Mouse (Mus musculus): ENCODE results near the gene Pkp3. TPM values are rescaled to one million over a fixed set of nuclear protein-coding genes. Genes with fewer than 3 reads are reported as not detected.

Gene Pkp3
- polyA plus RNA-seq, 1 experiment from 2014 or later = not detected

GRCm38 (mm10) chr7:141064175-141064574 lies 13.8 kb upstream of the Pkp3 start:
- Histone ChIP-seq H3K27me3 (replicated peaks; ENCODE audit: control insufficient read depth, insufficient read depth, low read length) (no peaks in the 10 kb centered on the region), H3K4me3 (replicated peaks; ENCODE audit: low read length) (no peak overlapping the region), H3K4me1 (replicated peaks; ENCODE audit: control insufficient read depth, insufficient read depth, low read length) (peaks cover 25% of the 10 kb centered on the region), H3K9me3 (ENCODE audit: control insufficient read depth, low read length) (no peaks in the 10 kb centered on the region), H3K4me2 (ENCODE audit: low read length) (no peak overlapping the region), H3K36me3 (ENCODE audit: control insufficient read depth, insufficient read depth) (peaks cover 39% of the 10 kb centered on the region), H3K9ac (replicated peaks; ENCODE audit: low read depth, low read length) (no peak overlapping the region), H3K27ac (ENCODE audit: low read length) (no peak overlapping the region)
- WGBS = 87% methylated on average over 7 of the region's 7 CpGs
- no peak for ATAC-seq

DNA sequence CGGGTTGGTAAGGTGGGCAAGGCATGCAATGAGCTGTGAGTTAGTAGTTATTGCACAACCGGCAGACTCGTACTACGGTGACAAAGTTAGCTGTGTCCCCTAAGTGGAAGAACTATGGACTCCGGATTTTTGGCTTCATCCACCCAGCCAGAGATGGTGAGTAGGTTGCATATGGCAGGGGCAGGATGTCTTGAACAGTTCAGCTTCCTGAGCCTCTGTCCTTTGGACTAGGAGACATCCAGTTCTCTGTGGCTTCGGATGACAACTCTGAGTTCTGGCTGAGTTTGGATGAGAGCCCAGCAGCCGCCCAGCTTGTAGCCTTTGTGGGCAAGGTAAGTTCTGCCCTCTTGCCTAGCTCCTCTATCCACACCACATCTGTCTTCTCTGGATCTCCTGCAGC lies 13.4 kb upstream of the Pkp3 start:
- Histone ChIP-seq H3K36me3 (ENCODE audit: control insufficient read depth, insufficient read depth) (peaks cover 39% of the 10 kb centered on the region), H3K27ac (ENCODE audit: low read length) (no peak overlapping the region), H3K9me3 (ENCODE audit: control insufficient read depth, low read length) (no peaks in the 10 kb centered on the region), H3K9ac (replicated peaks; ENCODE audit: low read depth, low read length) (no peak overlapping the region), H3K27me3 (replicated peaks; ENCODE audit: control insufficient read depth, insufficient read depth, low read length) (no peaks in the 10 kb centered on the region), H3K4me3 (replicated peaks; ENCODE audit: low read length) (no peak overlapping the region), H3K4me2 (ENCODE audit: low read length) (no peak overlapping the region), H3K4me1 (replicated peaks; ENCODE audit: control insufficient read depth, insufficient read depth, low read length) (peaks cover 25% of the 10 kb centered on the region)
- 94% methylated on average over 7 of the region's 7 CpGs for WGBS
- ATAC-seq = no peak

DNA sequence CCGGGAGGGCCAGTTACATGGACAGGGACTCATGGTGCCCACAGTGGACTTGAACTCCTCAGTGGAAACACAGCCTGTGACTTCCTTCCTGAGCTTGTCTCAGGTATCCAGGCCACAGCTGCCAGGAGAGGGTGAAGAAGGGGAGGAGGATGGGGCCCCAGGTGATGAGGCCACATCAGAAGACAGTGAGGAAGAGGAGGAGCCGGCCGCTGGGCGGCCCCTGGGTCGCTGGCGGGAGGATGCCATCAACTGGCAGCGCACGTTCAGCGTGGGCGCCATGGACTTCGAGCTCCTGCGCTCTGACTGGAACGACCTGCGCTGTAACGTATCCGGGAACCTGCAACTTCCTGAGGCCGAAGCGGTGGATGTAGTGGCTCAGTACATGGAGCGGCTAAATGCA lies 9.7 kb upstream of the Pkp3 start:
- no peak for ATAC-seq
- Histone ChIP-seq H3K4me3 (replicated peaks; ENCODE audit: low read length) (no peak overlapping the region), H3K27me3 (replicated peaks; ENCODE audit: control insufficient read depth, insufficient read depth, low read length) (peaks cover 7% of the 10 kb centered on the region; the same call in 1 of the 2 replicates), H3K27ac (ENCODE audit: low read length) (no peak overlapping the region), H3K4me2 (ENCODE audit: low read length) (no peak overlapping the region), H3K9ac (replicated peaks; ENCODE audit: low read depth, low read length) (no peak overlapping the region), H3K4me1 (replicated peaks; ENCODE audit: control insufficient read depth, insufficient read depth, low read length) (peaks cover 15% of the 10 kb centered on the region), H3K36me3 (ENCODE audit: control insufficient read depth, insufficient read depth) (peaks cover 39% of the 10 kb centered on the region), H3K9me3 (ENCODE audit: control insufficient read depth, low read length) (no peaks in the 10 kb centered on the region)
- WGBS = 85% methylated on average over 19 of the region's 19 CpGs

GRCm38 (mm10) chr7:141070058-141070862 lies 7.8 kb upstream of the Pkp3 start:
- peaks cover 14% of the 10 kb centered on the region for H3K4me1 ChIP-seq (replicated peaks; ENCODE audit: control insufficient read depth, insufficient read depth, low read length)
- H3K27ac ChIP-seq (ENCODE audit: low read length) = peak overlapping the region; percentile 81
- under 1% methylated on average over 51 of the region's 51 CpGs for whole genome bisulfite sequencing
- H3K9ac ChIP-seq (replicated peaks; ENCODE audit: low read depth, low read length) = peak overlapping the region; percentile 67
- H3K27me3 ChIP-seq (replicated peaks; ENCODE audit: control insufficient read depth, insufficient read depth, low read length) = peaks cover 7% of the 10 kb centered on the region; the same call in 1 of the 2 replicates
- ATAC-seq = peak; percentile 58
- H3K9me3 ChIP-seq (ENCODE audit: control insufficient read depth, low read length) = no peaks in the 10 kb centered on the region
- H3K4me3 ChIP-seq (replicated peaks; ENCODE audit: low read length) = peak overlapping the region; percentile 40
- H3K36me3 ChIP-seq (ENCODE audit: control insufficient read depth, insufficient read depth) = peaks cover 30% of the 10 kb centered on the region
- H3K4me2 ChIP-seq (ENCODE audit: low read length) = peak overlapping the region; percentile 86

DNA sequence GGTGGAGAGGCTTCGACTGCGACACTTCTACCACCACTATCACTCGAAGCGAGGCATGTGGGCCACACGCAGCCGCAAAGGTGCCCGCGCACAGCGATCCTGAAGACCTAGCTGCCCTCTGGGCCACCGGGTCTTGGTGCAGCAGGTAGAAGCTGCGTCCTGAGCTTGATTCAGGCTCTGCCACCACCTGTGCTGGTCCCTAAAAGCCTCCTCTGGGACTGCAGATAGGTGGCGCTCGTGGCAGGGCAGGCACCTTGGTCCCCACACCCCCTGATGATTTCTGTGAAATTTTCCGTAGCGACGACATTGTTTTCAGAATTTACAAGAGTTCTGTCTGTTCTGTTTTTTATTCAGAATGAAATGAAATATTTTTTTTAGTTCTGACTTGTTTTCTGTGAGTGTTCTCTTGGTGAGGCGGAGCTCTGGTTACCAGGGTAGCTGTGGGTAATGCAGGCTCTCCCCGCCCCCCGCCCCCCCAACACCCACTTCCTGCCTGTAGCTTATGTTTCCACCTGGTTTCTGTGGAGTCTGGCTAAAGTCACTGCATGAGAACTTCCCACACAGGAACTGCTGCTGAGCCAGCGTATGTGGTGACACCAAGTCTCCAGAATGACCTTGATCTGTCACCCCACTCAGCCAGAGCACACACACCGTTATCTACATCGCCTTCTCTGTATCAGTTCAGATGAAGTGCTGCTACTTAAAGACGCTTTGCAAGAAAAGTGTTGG lies 5.8 kb upstream of the Pkp3 start:
- H3K9me3 ChIP-seq (ENCODE audit: control insufficient read depth, low read length) = no peaks in the 10 kb centered on the region
- no peak overlapping the region for H3K9ac ChIP-seq (replicated peaks; ENCODE audit: low read depth, low read length)
- no peak for ATAC-seq
- no peak overlapping the region for H3K27ac ChIP-seq (ENCODE audit: low read length)
- peaks cover 14% of the 10 kb centered on the region for H3K4me1 ChIP-seq (replicated peaks; ENCODE audit: control insufficient read depth, insufficient read depth, low read length)
- H3K27me3 ChIP-seq (replicated peaks; ENCODE audit: control insufficient read depth, insufficient read depth, low read length) = peaks cover 7% of the 10 kb centered on the region; the same call in 1 of the 2 replicates
- 50% methylated on average over 23 of the region's 23 CpGs for WGBS
- no peak overlapping the region for H3K4me3 ChIP-seq (replicated peaks; ENCODE audit: low read length)
- H3K4me2 ChIP-seq (ENCODE audit: low read length) = no peak overlapping the region
- H3K36me3 ChIP-seq (ENCODE audit: control insufficient read depth, insufficient read depth) = peaks cover 15% of the 10 kb centered on the region

DNA sequence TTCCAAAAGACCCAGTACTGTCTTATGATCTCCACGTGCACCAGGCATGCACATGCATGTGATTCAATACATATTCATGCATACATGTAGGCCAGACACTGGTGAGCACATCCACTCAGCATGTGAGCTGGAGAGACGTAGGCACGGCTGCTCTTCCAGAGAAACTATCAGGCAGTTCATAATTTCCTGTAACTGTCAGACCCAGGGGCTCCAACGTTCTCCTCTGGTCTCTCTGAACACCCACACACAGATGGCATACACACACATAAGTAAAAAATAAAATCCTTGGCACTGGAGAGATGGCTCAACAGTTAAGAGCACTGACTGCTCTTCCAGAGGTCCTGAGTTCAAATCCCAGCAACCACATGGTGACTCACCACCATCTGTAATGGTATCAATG lies 4.2 kb upstream of the Pkp3 start:
- Histone ChIP-seq H3K4me2 (ENCODE audit: low read length) (no peak overlapping the region), H3K36me3 (ENCODE audit: control insufficient read depth, insufficient read depth) (no peaks in the 10 kb centered on the region), H3K27me3 (replicated peaks; ENCODE audit: control insufficient read depth, insufficient read depth, low read length) (peaks cover 7% of the 10 kb centered on the region; the same call in 1 of the 2 replicates), H3K27ac (ENCODE audit: low read length) (no peak overlapping the region), H3K4me3 (replicated peaks; ENCODE audit: low read length) (no peak overlapping the region), H3K9me3 (ENCODE audit: control insufficient read depth, low read length) (no peaks in the 10 kb centered on the region), H3K4me1 (replicated peaks; ENCODE audit: control insufficient read depth, insufficient read depth, low read length) (peaks cover 14% of the 10 kb centered on the region), H3K9ac (replicated peaks; ENCODE audit: low read depth, low read length) (no peak overlapping the region)
- no peak for ATAC-seq
- WGBS = 83% methylated on average over 4 of the region's 4 CpGs

GRCm38 (mm10) chr7:141078876-141079275 lies 858 bp downstream of the Pkp3 start:
- H3K9me3 ChIP-seq (ENCODE audit: control insufficient read depth, low read length) = no peaks in the 10 kb centered on the region
- 90% methylated on average over 4 of the region's 4 CpGs for WGBS
- H3K36me3 ChIP-seq (ENCODE audit: control insufficient read depth, insufficient read depth) = no peaks in the 10 kb centered on the region
- no peak overlapping the region for H3K4me2 ChIP-seq (ENCODE audit: low read length)
- ATAC-seq = no peak
- no peak overlapping the region for H3K27ac ChIP-seq (ENCODE audit: low read length)
- no peak overlapping the region for H3K9ac ChIP-seq (replicated peaks; ENCODE audit: low read depth, low read length)
- H3K27me3 ChIP-seq (replicated peaks; ENCODE audit: control insufficient read depth, insufficient read depth, low read length) = no peaks in the 10 kb centered on the region
- H3K4me3 ChIP-seq (replicated peaks; ENCODE audit: low read length) = no peak overlapping the region
- H3K4me1 ChIP-seq (replicated peaks; ENCODE audit: control insufficient read depth, insufficient read depth, low read length) = no peaks in the 10 kb centered on the region

DNA sequence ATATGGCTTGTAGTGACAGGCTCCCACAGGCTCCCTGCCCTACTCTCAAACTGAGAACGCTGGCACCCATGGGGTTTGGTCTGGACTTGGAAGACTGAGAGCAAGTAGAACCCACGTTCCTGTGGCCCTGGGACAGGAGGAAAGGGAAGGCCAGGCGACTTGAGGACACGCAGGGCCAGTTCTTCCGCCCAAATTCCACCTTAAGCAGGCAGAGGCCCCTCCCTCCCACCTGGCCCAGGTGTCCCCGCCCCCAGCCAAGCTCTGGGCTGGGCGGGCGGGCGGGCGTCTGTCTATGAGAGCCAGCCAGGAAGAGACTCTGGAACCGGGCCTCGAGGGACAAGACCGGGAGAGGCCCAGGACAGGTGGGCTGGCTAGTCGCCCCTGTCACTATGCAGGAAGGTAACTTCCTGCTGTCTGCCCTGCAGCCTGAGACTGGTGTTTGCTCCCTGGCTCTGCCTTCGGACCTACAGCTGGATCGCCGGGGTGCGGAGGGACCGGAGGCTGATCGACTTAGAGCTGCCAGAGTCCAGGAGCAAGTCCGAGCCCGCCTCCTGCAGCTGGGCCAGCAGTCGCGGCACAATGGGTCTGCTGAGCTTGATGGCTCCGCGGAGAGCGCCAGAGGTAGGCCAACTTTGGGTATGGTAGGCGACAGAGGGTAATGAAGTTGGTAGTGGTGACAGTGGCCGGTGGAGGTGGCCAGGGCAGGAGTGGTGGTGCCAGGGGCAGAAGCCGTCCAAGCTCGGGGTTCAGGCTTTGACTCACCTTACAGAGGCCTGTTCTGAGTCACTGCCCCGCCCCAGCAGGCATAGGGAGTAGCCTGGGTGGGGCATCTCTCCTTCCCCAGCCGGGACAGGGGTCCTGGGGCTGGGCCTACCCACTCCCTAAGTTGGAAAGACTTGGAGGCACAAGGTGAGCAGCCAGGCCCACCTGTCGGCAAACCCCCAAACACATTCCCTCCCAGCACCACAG lies 1.7 kb downstream of the Pkp3 start:
- H3K9ac ChIP-seq (replicated peaks; ENCODE audit: low read depth, low read length) = no peak overlapping the region
- H3K27me3 ChIP-seq (replicated peaks; ENCODE audit: control insufficient read depth, insufficient read depth, low read length) = no peaks in the 10 kb centered on the region
- no peak overlapping the region for H3K4me3 ChIP-seq (replicated peaks; ENCODE audit: low read length)
- no peak overlapping the region for H3K27ac ChIP-seq (ENCODE audit: low read length)
- H3K36me3 ChIP-seq (ENCODE audit: control insufficient read depth, insufficient read depth) = no peaks in the 10 kb centered on the region
- ATAC-seq = no peak
- no peak overlapping the region for H3K4me2 ChIP-seq (ENCODE audit: low read length)
- H3K4me1 ChIP-seq (replicated peaks; ENCODE audit: control insufficient read depth, insufficient read depth, low read length) = no peaks in the 10 kb centered on the region
- WGBS = 26% methylated on average over 34 of the region's 34 CpGs
- H3K9me3 ChIP-seq (ENCODE audit: control insufficient read depth, low read length) = no peaks in the 10 kb centered on the region

- H3K9me3 ChIP-seq (ENCODE audit: control insufficient read depth, low read length) = no peaks in the 10 kb centered on the region
- H3K9ac ChIP-seq (replicated peaks; ENCODE audit: low read depth, low read length) = no peak overlapping the region
- H3K4me2 ChIP-seq (ENCODE audit: low read length) = no peak overlapping the region
- H3K27me3 ChIP-seq (replicated peaks; ENCODE audit: control insufficient read depth, insufficient read depth, low read length) = peaks cover 9% of the 10 kb centered on the region
- no peaks in the 10 kb centered on the region for H3K36me3 ChIP-seq (ENCODE audit: control insufficient read depth, insufficient read depth)
- ATAC-seq = no peak
- H3K4me3 ChIP-seq (replicated peaks; ENCODE audit: low read length) = no peak overlapping the region
- 53% methylated on average over 8 of the region's 8 CpGs for WGBS
- no peaks in the 10 kb centered on the region; the same call in 1 of the 2 replicates for H3K4me1 ChIP-seq (replicated peaks; ENCODE audit: control insufficient read depth, insufficient read depth, low read length)
- H3K27ac ChIP-seq (ENCODE audit: low read length) = no peak overlapping the region
These were observed 9.9 kb downstream of the Pkp3 start for GRCm38 (mm10) chr7:141087894-141088293.
